Mouse (Mus musculus) cerebellum, postnatal 36 days (tissue): ENCODE results near the gene Glt8d1.
A peak's percentile ranks its signal among the peaks of the same experiment; 100 is the strongest.

Experiments used
- DNase-seq, 2 experiments: peaks; one replicate each; pipeline ENCODE4 v3.0.0; 2021 to 2022; ENCODE audit warnings: mixed read lengths in 2 of 2

Glt8d1 gene

DNA sequence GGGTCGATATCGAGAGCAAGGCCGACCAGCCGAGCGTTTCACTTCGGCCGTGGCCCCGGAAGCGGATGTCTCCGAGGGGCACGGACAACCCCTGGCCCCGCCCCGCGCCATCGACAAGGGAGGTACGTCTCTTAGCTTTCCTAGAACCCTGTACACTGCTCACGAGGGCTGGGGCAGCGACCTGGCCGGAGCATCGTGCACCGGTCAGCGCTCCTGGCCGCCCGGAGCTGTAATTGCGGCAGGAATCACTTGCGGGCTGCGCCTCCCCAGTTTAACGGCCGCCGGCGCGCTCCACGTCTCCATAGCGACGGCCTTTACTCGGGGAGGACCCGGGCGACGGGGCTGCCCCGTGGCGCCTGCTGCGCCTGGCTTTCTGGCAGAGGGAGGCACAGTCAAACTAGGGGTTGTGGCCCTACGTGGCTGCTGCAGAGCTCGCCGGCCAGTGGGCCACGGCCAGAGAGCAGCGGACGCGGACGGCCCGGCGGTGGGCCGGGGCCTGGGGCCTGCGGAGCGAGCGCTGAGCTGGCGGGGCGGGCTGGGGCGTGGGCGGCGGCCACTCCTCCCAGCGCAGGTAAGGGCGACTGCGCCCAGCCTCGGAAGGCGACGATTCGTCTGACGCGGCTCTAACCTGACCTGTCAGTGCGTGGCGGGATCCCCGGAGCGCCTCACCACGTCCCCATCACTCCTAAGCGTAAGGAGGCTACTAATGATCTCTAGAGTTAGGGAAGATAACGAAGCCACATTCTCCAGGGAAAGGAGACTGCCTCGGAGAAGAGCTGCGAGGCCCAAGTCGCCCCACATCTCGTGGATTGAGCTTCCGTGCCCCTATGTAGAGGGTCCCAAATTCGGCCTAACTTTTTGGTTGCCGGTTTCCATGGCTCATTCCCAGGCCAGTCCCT lies at the start of gene Glt8d1, which contains the start of gene Spcs1:
Gene Glt8d1 (plus strand): TSS at position 94 of the 899 bp plus-strand sequence.
Gene Spcs1 (minus strand): TSS at position 366 of the 899 bp plus-strand sequence.
- DNase-seq: peak; percentile 83 to 86

DNA sequence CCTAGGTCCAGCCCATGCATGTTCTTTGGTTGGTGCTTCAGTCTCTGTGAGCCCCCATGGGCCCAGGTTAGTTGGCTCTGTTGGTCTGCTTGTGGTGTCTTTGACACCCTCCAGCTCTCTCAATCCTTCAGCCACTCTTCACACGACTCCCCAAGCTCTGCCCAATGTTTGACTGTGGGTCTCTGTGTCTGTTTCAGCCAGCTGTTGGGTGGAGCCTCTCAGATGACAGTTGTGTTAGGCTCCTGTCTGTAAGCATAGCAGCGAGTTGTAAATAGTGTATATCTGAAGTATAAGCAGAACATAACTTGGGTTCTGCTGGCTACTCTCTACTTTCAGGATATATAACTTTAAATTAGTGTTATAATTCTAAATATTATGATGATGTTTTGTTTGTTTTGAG lies 42.7 kb upstream of the Glt8d1 start:
- DNase-seq: no peak

DNA sequence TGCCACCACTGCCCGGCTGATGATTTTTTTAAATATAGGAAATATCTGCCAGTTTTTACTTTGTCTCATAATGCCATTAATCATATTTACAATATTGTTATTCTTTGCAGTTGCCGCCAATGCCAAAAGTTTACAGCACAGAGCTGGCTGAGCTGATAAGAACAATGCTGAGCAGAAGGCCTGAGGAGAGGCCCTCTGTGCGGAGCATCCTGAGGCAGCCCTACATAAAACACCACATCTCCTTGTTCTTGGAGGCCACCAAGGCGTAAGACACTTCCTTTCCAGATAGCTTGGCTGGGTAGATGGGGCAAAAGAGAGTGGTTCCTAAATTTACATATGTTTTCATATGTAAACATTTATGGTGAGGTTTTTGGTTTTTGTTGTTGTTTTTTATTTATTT lies 42.2 kb upstream of the Glt8d1 start:
- no peak for DNase-seq

DNA sequence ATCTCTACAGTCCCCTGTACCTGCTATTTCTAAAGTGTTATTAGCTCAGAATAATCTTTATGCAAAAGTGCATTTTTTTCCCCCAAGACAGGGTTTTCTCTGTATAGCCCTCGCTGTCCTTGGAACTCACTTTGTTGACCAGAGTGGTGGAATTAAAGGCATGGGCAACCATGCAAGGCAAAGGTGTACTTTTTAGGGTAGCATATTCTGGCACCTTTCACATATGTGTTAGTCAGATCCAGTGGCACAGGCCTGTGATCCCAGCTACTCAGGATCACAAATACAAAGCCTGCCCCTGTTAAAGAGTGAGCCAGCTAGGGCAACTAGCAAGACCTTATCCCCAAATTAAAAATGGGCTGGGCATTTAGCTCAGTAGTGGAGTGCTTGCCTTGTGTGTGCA lies 40.8 kb upstream of the Glt8d1 start:
- DNase-seq: no peak

DNA sequence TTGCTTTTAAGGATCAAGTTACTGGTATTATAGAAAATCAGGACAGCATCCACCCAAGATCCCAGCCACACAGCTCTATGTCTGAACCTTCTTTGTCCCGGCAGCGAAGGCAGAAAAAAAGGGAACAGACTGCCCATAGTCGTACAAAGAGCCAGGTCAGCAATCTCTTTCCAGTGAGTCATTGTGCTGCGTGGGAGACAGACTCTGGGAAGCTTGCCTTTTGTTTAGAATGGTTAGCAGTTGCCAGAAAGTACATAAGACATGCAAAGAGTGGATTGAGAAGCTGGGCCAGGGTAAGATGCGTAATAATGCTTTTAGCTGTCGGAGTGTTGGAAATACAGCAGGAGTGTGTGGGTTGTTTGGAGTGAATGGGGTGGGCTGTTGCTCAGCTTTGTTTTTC lies 27.0 kb upstream of the Glt8d1 start:
- DNase-seq: peak in 1 of 2 experiments; percentile 9

DNA sequence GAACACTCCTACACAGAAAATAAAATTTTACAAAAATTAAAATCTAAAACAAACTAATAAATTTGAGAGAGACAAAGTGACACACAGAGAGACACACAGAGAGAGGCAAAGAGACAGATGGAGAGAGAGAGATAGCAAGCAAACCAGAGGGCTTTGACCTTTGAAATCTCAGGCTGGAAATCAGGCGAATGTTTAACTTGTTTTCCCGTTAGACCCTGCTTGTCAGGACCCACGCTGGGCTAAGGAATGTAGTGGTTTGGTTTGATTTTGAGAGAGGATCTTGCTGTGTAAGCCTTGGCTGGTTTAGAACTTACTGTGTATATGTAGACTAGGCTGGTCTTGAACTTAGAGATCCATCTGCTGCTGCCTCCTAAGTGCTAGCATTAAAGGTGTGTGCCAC lies 25.0 kb upstream of the Glt8d1 start:
- DNase-seq: no peak

DNA sequence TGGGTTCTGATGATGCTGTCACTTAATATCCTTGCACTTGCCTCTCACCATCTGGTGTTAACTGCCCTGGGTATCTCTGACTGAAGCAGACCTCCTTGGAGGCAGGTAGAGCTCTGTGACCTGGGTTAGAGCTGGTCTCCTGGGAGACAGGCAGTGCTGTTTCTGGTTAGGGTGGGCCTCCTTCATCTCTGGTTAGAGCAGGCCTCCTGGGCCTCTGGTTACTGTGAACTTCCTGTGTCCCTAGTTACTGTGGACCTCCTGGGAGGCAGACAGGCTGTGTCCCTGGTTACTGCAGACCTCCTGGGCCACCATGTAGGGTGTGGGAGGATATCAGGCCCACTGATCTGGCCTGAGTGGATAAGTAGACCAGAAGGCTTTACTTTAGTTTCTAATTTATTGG lies 4.8 kb upstream of the Glt8d1 start:
- no peak for DNase-seq

DNA sequence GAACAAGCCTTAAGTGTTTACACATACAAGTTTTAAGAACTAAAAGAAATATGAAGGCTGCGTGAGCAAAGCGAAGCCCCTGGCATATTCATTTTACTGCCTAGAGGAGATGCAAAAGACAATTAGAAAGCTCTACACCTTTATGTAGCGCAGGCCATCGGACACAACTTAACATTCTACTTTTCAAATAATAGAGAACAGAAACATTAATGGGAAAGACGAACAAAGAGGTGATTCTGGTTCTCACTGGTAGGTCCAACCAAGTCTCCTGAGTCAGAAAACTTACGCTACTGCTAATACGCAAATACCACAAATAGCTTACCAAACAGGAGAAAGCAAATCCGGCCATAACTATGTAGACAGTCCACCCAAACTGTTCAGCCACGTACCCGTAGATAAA lies 844 bp upstream of the Glt8d1 start:
- no peak for DNase-seq

DNA sequence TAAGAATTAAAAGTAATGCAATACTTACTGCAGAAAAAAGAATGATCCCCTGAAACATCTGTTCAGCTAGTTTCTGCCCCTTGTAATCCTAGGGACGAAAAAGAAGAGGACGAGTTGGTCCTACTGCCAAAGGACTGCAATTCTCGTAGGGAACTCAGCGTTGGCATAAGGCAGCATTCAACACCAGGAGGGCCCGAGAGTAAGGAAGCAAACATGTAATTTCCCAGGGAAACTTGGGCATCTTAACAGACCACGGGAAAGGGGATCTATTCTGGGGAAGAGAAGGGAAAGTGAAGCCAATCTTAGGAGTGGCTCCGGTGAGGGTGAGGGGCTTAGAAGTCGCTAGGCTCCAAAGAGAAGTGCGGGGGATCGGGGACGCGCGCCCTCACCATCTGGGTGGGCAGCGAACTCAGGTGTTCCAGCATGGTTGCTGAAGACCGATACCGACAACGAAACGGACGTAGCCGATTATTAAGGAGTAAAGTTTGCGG lies 339 bp upstream of the Glt8d1 start:
- no peak for DNase-seq

DNA sequence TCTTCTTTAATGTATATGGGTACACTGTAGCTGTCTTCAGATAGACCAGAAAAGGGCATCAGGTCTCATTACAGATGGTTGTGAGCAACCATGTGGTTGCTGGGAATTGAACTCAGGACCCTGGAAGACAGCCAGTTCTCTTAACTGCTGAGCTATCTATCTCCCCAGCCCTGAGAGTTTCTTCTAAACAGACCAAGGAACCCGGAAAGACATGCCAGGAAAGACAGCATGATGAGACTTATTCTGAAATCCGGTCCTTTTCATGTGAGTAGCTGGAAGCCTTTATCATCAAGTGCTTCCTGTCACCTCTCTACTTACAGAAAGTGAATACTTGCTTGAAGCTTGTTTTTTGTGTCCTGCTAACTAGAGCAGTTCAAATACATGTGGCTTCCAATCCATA lies 3.3 kb downstream of the Glt8d1 start:
- DNase-seq: no peak

DNA sequence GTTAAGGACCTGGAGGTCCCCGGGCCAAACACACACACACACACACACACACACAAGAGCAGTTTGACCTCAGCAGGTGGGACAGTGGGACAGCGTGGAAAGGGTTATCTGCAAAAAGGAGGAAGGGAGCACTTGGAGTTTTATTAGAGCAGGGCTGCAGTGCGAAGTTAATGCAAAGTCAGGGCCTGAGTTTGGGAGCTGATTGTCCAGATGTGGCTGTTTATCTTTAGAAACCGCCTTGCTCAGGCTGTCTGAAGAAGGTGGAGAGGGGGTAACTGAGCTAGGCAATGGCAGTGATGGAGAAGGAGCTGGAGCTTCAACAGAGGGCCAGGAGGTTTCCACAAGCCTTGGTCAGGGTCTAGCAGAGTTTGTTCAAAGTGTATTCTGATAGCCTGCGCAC lies 5.6 kb downstream of the Glt8d1 start:
- no peak for DNase-seq

DNA sequence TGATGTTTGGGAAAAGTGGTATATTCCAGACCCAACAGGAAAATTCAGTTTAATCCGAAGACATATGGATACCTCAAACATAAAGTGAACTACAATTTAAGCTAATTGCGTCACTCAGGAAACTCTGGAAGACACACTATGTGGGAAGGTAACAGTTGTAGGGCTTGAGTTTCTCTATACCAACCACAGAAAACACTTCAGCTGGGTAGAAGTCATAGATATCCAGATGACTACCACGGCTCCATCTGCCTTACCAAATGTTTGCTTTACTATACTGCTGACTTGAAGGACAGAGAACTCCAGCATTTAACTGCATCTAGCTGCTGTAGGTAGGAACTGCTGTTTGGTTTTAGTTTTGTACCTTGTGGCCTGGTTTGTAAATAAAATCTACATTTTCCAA lies 10.4 kb downstream of the Glt8d1 start:
- no peak for DNase-seq

DNA sequence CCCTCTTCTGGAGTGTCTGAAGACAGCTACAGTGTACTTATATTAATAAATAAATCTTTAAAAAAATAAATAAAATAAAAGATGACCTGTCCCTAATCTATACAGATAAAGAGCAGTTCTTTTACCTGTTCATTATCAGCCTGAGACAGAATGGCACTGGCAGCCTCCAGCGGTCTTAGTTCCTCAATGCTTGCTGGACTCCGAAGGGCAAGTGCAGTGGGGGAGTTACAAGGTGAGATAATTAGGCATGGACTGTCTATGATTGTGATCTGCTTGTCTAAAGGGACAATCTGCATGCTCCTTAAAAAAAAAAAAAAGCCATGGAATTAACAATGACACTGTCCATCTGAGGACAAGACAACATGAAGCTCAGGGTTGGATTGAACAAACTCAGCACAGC lies 12.7 kb downstream of the Glt8d1 start:
- DNase-seq: no peak

DNA sequence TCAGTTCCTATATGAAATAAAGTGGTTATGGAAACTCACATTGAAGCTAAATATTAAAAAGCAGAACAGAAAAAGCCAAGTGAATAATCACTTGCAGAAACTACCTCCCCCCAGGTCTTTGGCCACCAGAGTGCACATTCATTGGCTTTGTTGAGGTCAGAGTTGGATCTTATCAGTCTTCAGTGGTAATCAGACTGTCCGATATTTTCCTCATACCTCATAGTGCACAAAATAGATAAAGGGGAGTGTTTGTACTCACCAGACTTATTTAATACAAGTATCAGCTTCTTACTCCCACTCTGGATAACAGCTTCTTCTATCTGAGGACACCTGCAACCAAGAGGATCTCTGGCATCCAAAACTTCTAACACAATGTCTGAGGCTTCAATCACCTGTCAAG lies 14.9 kb downstream of the Glt8d1 start:
- DNase-seq: no peak

DNA sequence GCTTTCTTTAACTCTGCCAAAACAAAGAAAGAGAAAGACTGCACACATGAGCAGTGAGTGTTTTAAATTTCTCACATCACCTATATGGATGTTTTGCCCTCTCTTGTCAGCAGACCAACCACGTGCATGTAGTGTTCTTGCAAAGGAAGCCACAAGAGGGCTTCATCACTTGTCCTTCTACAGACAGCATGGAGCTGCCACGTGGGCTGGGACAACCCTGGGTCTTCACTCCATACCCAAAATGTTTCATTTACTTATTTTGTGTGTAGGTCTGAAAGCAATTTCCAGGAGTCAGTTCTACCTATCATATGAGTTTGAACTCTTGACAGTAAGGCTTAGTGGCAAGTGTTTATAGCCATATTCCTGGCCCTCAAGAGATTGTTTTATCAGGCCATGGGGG lies 16.7 kb downstream of the Glt8d1 start:
- DNase-seq: no peak

DNA sequence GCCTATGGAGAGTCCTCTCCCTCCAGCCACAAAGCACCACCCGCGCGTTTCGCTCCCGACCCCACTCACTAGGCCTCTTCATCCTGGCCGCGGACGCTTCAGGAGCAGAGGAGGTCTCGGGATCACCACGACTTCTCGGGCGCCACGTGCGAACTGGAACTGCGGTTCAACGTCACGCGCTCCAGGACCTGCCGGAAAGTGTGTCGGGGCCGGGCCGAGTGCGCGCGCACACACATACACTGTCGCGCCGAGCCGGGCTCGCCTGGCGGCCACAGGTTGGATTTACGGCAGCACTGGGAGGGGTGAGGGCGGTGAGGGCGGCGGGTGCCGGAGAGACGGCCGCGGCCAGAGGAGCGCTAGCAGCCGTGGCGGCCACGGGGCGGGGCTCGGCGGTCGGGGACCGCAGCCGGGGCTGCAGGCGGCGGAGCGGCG lies 17.7 kb downstream of the Glt8d1 start, which contains the start of the genes Pbrm1 and Gnl3:
Gene Pbrm1 (plus strand): TSS at position 279 of the 432 bp plus-strand sequence.
Gene Gnl3 (minus strand): TSS at position 293 of the 432 bp plus-strand sequence.
- peak; percentile 97 to 98 for DNase-seq

DNA sequence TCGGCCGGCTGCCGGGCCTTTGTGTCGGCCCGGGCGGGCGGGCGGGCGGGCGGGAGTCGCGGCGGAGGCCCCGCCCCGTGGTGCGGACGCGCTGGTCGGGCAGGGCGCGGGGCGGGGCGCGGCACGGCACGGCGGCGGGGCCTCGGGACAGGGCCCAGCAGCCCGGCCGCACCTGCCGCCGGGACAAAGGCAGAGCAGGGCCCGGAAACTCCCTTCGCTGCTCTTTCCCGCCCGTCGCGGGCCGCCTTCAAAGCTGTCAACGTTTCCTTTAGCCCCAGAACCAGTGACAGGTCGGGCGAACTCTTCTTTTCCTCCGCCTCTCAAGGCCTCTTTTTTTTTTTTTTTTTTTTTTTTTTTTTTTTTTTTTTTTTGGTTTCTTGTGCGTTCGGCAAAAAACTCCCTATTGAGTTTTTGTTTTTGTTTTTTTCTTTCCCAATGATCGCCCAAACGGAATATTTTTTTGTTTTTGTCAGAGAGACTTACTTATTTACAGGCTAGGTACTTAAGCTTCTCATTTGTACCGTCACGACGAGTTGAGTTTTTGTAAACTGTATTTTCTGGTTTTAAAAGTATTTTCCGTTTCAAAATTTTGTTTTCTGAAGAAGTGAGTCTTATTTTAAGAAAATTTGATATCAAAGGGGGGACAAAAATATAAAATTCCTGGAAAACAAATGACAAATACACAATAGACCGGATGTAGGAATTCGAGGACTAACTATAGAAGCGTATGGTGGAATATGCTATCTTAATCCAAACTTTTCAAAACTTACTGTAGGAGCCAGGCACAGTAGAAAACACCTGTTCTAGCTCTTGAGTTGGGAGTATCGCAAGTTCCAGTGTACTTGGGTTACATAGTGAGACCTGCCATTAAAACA lies 18.4 kb downstream of the Glt8d1 start:
- peak in 1 of 2 experiments; percentile 77 for DNase-seq

DNA sequence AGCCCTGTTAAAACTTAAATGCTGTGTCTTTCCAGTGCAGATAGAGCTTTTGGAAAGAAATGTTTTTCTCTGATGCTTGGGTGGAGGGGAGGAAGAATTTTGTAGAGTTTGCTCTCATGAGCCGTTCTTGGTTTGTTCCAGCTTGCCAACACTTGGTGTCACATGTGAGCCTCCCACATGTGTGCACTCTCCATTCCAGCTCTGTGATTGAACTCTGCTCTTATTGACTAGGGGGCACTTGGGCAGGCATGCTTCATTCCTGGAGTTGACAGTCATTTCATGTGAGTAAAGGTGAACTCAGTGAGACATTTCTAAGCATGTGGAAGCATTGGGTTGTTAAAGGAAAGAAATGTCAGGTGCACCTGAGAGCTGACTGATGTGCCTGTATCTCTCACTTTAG lies 21.4 kb downstream of the Glt8d1 start:
- DNase-seq: no peak

DNA sequence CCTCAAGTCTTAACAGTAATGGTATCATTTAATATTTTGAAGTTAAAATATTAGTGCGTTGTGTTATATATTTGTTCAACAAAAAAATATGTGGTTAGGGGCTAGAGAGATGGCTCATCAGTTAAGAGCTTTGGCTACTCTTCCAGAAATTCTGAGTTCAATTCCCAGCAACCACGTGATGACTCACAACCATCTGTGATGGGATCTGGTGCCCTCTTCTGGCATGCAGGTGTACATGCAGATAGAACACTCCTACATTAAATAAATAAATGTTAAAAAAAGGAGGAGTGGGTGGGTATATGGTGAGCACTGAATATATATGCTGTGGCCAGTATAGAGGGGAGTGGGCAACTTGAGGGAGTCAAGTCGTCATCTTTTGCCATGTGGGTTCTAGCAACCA lies 24.6 kb downstream of the Glt8d1 start:
- no peak for DNase-seq

DNA sequence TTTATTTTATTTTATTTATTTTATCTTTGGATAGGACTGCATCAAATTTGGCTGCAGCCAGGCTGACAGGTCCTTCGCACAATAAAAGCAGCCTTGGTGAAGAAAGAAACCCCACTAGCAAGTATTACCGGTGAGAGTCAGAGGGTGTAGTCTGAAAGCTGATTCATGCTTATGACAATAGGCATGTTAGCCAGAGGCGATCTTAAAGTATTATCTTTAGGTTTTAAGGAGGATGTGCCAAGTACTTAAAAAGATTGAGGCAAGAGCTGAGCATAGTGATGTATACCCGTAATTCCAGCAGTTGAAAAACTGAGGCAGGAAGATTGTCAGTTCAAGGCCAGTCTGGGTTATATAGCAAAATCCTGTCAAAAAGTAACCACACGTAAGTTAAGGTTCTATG lies 44.1 kb downstream of the Glt8d1 start:
- DNase-seq: no peak

DNA sequence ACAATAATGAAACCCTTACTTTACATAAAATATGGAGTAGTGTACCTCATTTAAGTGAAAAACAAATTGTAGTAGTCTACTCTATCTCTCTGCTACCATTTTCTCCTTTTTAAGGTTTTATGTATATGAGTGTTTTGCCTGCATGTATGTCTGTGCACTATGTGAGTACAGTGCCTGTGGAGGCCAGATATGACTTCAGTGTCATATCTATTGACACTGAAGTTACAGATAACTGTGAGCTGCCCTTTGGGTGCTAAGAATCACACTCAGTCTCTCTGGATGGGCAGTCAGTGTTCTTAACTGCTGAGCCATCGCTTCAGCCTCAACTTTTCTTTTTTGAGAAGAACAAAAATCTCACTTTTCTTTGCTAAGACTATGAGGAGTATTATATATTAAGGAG lies 44.6 kb downstream of the Glt8d1 start:
- no peak for DNase-seq
